Mouse (Mus musculus) naive thymus-derived CD4-positive, alpha-beta T cell, adult 5 months (primary cell): ENCODE data around the gene Ccdc177. TPM values are rescaled to one million over a fixed set of nuclear protein-coding genes. Genes with fewer than 3 reads are reported as not detected.

Experiments
- polyA plus RNA-seq: library from polyadenylated mRNA; unstranded; fragments of 100-300 nt; shearing (Covaris generic); gene quantifications from one replicate; pipeline ENCODE4 v1.2.1, GENCODE M21; 2017

The Ccdc177 gene
- not detected for polyA plus RNA-seq

DNA sequence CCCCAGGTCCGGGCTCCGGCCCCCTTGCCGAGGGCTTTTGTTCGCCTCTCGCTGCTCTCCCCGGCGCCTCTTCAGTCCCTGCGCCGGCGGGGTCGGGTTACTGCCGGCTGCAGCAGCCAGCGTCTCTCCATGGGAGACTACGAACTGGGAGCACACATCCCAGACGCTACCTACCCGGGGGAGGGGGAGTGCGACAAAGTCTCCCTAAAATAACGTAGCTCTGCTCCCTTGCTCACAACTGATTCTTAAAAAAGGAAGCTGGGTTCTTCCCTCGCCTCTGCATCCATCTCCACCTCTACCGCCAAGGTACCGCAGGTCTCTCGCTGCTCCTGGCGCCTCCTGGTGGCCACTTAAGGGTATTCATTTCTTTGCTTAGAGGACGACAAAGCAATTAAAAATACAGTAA is at the start of gene Ccdc177:
Ccdc177 (minus strand) TSS at position 292 of the 406 bp plus-strand sequence.

DNA sequence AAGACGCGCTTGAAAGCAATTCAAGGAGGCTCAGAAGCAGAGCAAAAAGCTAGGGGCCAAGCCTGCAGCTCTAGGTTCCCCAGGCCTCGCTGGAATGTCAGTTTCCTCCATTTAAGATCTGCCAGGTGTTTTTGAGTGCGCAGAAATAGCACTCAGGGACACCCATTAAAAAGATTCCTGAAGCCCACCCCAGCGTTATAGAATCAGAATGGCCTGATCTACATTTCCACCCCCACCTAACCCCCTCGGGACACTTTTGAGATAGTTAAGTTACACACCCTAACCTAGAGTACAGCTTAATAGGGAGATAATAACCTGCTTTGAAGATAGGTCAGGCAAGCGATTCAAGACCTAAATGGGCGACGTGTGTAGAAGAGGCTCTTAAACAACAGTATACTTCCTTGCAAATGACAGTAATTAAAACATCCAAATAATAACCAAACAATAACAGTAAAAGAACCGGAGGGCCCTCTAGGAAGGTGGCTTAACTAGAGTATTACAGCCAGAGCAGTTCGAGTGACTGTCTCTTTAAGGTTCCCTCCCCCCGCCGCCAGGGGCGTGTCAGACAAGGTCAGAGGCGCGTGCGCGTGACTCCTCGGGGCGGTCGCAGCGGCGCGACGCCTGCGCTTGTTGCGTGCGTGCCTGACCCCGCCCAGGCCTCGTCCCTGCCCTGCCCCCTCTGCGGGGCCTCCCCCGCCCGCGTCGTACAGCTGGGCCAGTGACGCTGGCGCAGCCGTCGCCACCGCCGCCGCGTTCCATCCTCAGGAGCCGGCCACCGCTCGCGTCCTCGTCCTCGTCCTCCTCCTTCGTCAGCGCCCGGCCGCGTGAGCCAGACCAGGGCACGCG is 29.6 kb upstream of the Ccdc177 start, which contains the start of gene Susd6:
Susd6 (plus strand) TSS at position 662 of the 846 bp plus-strand sequence.

Other genes with a start within 250 kb of the Ccdc177 start
- gene Galnt16, start 242.4 kb downstream of the Ccdc177 start, polyA plus RNA-seq, result 0.55 TPM
- gene Slc39a9, start 116.8 kb downstream of the Ccdc177 start, polyA plus RNA-seq, result 19.2 TPM
- gene Erh, start 116.3 kb downstream of the Ccdc177 start, polyA plus RNA-seq, result 51.7 TPM
- gene Plekhd1, start 68.1 kb downstream of the Ccdc177 start, polyA plus RNA-seq, result not detected
- 157 TPM for gene Susd6, start 29.8 kb upstream of the Ccdc177 start, polyA plus RNA-seq
- gene Srsf5, start 184.8 kb upstream of the Ccdc177 start, polyA plus RNA-seq, result 1,069 TPM
- gene Slc10a1, start 208.0 kb upstream of the Ccdc177 start, polyA plus RNA-seq, result 1.7 TPM